7 mouse cellular contexts compared by ENCODE assay signal in genomic region chr16:17405271-17405696, GRCm38 (mm10). TPM values are rescaled to one million over a fixed set of nuclear protein-coding genes. Genes with fewer than 3 reads are reported as not detected.
DNase-seq lines count a peak whose midpoint lies in the region; ATAC-seq lines count a peak whose summit lies in the region.

No protein-coding gene starts in this region.

- H3K9ac ChIP-seq in hindbrain, embryonic 12.5 days: peak overlapping the region; percentile 84
- peak overlapping the region; percentile 62 for H3K9ac ChIP-seq in lung, embryonic 15.5 days

- ATAC-seq in hindbrain, embryonic 12.5 days (ENCODE audit: low FRiP score): peak; percentile 90
- ATAC-seq in lung, embryonic 15.5 days (ENCODE audit: borderline replicate concordance, extremely low read depth, low FRiP score, low TSS enrichment): peak; percentile 83

- H3K4me2 ChIP-seq in hindbrain, embryonic 12.5 days (replicated peaks): peak overlapping the region; percentile 69
- peak overlapping the region; percentile 81 for H3K4me2 ChIP-seq in lung, embryonic 15.5 days

- peak; percentile 34 for DNase-seq in WW6 (ENCODE audit: low read depth, low spot score)
- DNase-seq in c-Kit-positive CD71-positive TER-119-positive erythroid progenitor cells, embryonic 14.5 days (ENCODE audit: low spot score): peak; percentile 42
- peak; percentile 77 to 79 for DNase-seq in frontal cortex, postnatal 10 days (ENCODE audit: low spot score in 2 of 2)
- DNase-seq in layer of hippocampus, postnatal 10 days (ENCODE audit: low spot score in 2 of 2): peak; percentile 72 to 77
- peak; percentile 63 for DNase-seq in ovary, postnatal 36 days (ENCODE audit: low spot score)

- no peaks in the 10 kb centered on the region for H3K9me3 ChIP-seq in hindbrain, embryonic 12.5 days (replicated peaks)
- no peaks in the 10 kb centered on the region for H3K9me3 ChIP-seq in lung, embryonic 15.5 days

- H3K27me3 ChIP-seq in hindbrain, embryonic 12.5 days: no peaks in the 10 kb centered on the region
- no peaks in the 10 kb centered on the region for H3K27me3 ChIP-seq in lung, embryonic 15.5 days

- H3K4me1 ChIP-seq in hindbrain, embryonic 12.5 days: peaks cover 19% of the 10 kb centered on the region
- peaks cover 20% of the 10 kb centered on the region for H3K4me1 ChIP-seq in lung, embryonic 15.5 days

- H3K36me3 ChIP-seq in hindbrain, embryonic 12.5 days: peaks cover 9% of the 10 kb centered on the region; the same call in 1 of the 2 replicates
- no peaks in the 10 kb centered on the region for H3K36me3 ChIP-seq in lung, embryonic 15.5 days

- peak overlapping the region; percentile 88 for H3K27ac ChIP-seq in hindbrain, embryonic 12.5 days
- H3K27ac ChIP-seq in lung, embryonic 15.5 days: peak overlapping the region; percentile 51; the same call in 1 of the 2 replicates

- WGBS in hindbrain, embryonic 12.5 days: under 1% methylated on average over 22 of the region's 22 CpGs
- under 1% methylated on average over 22 of the region's 22 CpGs for WGBS in lung, embryonic 15.5 days

- peak overlapping the region; percentile 79 for H3K4me3 ChIP-seq in hindbrain, embryonic 12.5 days
- H3K4me3 ChIP-seq in lung, embryonic 15.5 days: peak overlapping the region; percentile 86

RNA-seq across cellular contexts. Expression of gene Snap29, which starts 0.5 kb away (rescaled TPM):
- polyA plus RNA-seq in hindbrain, embryonic 12.5 days (2016; fragmentation: Nextera tagmentation; extraction: Ambion mirVana): 19.8 and 20.4 TPM in 2 replicates
- total RNA-seq in layer of hippocampus, postnatal 10 days (2021): 10 to 100 TPM; 30.8 to 31.9 TPM
- 13.6 and 15.0 TPM in 2 replicates for polyA plus RNA-seq in lung, embryonic 15.5 days (2015; fragmentation: Nextera tagmentation; extraction: Ambion mirVana)

RNA-seq across cellular contexts. Expression of gene Pi4ka, which starts 0.8 kb away (rescaled TPM):
- 64.8 and 72.8 TPM in 2 replicates for polyA plus RNA-seq in hindbrain, embryonic 12.5 days (2016; fragmentation: Nextera tagmentation; extraction: Ambion mirVana)
- total RNA-seq in layer of hippocampus, postnatal 10 days (2021): 100 to 1,000 TPM; 174 to 177 TPM
- 23.4 and 29.1 TPM in 2 replicates for polyA plus RNA-seq in lung, embryonic 15.5 days (2015; fragmentation: Nextera tagmentation; extraction: Ambion mirVana)

RNA-seq across cellular contexts. Expression of gene Crkl, which starts 46.5 kb away (rescaled TPM):
- 87.1 and 98.9 TPM in 2 replicates for polyA plus RNA-seq in hindbrain, embryonic 12.5 days (2016; fragmentation: Nextera tagmentation; extraction: Ambion mirVana)
- 10 to 100 TPM; 34.3 to 36.0 TPM for total RNA-seq in layer of hippocampus, postnatal 10 days (2021)
- polyA plus RNA-seq in lung, embryonic 15.5 days (2015; fragmentation: Nextera tagmentation; extraction: Ambion mirVana): 67.5 and 67.8 TPM in 2 replicates

Comparison
In these comparisons a context has a peak if more than half of its experiments do, and no peak if none do; other contexts are left out.
1. Peak in every context shown above with its lines: DNase-seq, ATAC-seq, H3K4me3 ChIP-seq and H3K27ac ChIP-seq.